Mouse (Mus musculus): Measurements from ENCODE around the gene Slc30a7. TPM values are rescaled to one million over a fixed set of nuclear protein-coding genes. Genes with fewer than 3 reads are reported as not detected.
"Not testable (repeated sequence)": the region's sequence is repeated elsewhere in the genome, so short reads cannot be mapped to it uniquely, and the experiment has no call there.

The Slc30a7 gene
- total RNA-seq, 2 experiments from 2014 or later: 24.0 to 30.6 TPM

GRCm38 (mm10) chr3:115949220-115949920, 57.8 kb downstream of the Slc30a7 start:
- DNase-seq (ENCODE audit: low spot score in 2 of 2): no peak

GRCm38 (mm10) chr3:115946272-115946671, 60.9 kb downstream of the Slc30a7 start:
- DNase-seq (ENCODE audit: low spot score in 2 of 2): no peak

GRCm38 (mm10) chr3:115944376-115944775, 62.8 kb downstream of the Slc30a7 start:
- DNase-seq (ENCODE audit: low spot score in 2 of 2): no peak

- DNase-seq (ENCODE audit: low spot score in 2 of 2): no peak
Observed at GRCm38 (mm10) chr3:115941464-115941863, 65.7 kb downstream of the Slc30a7 start.

- DNase-seq (ENCODE audit: low spot score in 2 of 2): no peak
Observed at GRCm38 (mm10) chr3:115940510-115940909, 66.7 kb downstream of the Slc30a7 start.

GRCm38 (mm10) chr3:115937807-115938206, 69.4 kb downstream of the Slc30a7 start:
- DNase-seq (ENCODE audit: low spot score in 2 of 2): no peak

GRCm38 (mm10) chr3:115936734-115937599, 70.2 kb downstream of the Slc30a7 start:
- peak; percentile 49 to 54 for DNase-seq (ENCODE audit: low spot score in 2 of 2)

- DNase-seq (ENCODE audit: low spot score in 2 of 2): no peak
Observed at GRCm38 (mm10) chr3:115933293-115934186, 73.7 kb downstream of the Slc30a7 start.

GRCm38 (mm10) chr3:115931701-115932100, 75.5 kb downstream of the Slc30a7 start:
- DNase-seq (ENCODE audit: low spot score in 2 of 2): no peak

GRCm38 (mm10) chr3:115926531-115926930, 80.7 kb downstream of the Slc30a7 start:
- no peak for DNase-seq (ENCODE audit: low spot score in 2 of 2)

- DNase-seq (ENCODE audit: low spot score in 2 of 2): no peak
Observed at GRCm38 (mm10) chr3:115924401-115925190, 82.6 kb downstream of the Slc30a7 start.

- DNase-seq (ENCODE audit: low spot score in 2 of 2): not testable (repeated sequence)
Observed at GRCm38 (mm10) chr3:115907406-115907805, 99.8 kb downstream of the Slc30a7 start.

- no peak for DNase-seq (ENCODE audit: low spot score in 2 of 2)
Observed at GRCm38 (mm10) chr3:115905567-115905966, 101.6 kb downstream of the Slc30a7 start.

- peak in 1 of 2 experiments; percentile 23 for DNase-seq (ENCODE audit: low spot score in 2 of 2)
Observed at GRCm38 (mm10) chr3:115905067-115905466, 102.1 kb downstream of the Slc30a7 start.

GRCm38 (mm10) chr3:115902301-115902956, 104.8 kb downstream of the Slc30a7 start:
- DNase-seq (ENCODE audit: low spot score in 2 of 2): no peak

- no peak for DNase-seq (ENCODE audit: low spot score in 2 of 2)
Observed at GRCm38 (mm10) chr3:115898354-115898948, 108.8 kb downstream of the Slc30a7 start.

GRCm38 (mm10) chr3:115893166-115893565, 114.0 kb downstream of the Slc30a7 start:
- no peak for DNase-seq (ENCODE audit: low spot score in 2 of 2)

GRCm38 (mm10) chr3:115892341-115892740, 114.9 kb downstream of the Slc30a7 start:
- DNase-seq (ENCODE audit: low spot score in 2 of 2): no peak
